ENCODE assay signal across 16 mouse cellular contexts in genomic region chr6:104563993-104564392, GRCm38 (mm10).
"Had no signal": no experiment of that assay in that cellular context is flagged by ENCODE, and none has a peak within 500 bp of the region (broad histone marks: within the 10 kb centered on the region; RNA-seq: fewer than 3 reads in every experiment).

No protein-coding gene starts in this region.

- H3K27me3 ChIP-seq: neural tube, embryonic 13.5 days; neural tube, embryonic 15.5 days; stomach, embryonic 15.5 days had no signal

- H3K9me3 ChIP-seq: neural tube, embryonic 13.5 days; neural tube, embryonic 15.5 days; stomach, embryonic 15.5 days had no signal

- H3K4me1 ChIP-seq: neural tube, embryonic 13.5 days; neural tube, embryonic 15.5 days; stomach, embryonic 15.5 days had no signal

- H3K36me3 ChIP-seq: neural tube, embryonic 13.5 days; neural tube, embryonic 15.5 days; stomach, embryonic 15.5 days had no signal

- H3K27ac ChIP-seq: neural tube, embryonic 13.5 days; neural tube, embryonic 15.5 days; stomach, embryonic 15.5 days; stomach, postnatal 0 days had no signal

- H3K9ac ChIP-seq: neural tube, embryonic 13.5 days; neural tube, embryonic 15.5 days; stomach, embryonic 15.5 days had no signal

- DNase-seq: retina, postnatal 1 day; right cerebral cortex, adult 18-20 months; right cerebral cortex, postnatal 14 days; right cerebral cortex, postnatal 25 days; right cerebral cortex, postnatal 4 days; spleen, adult 18-20 months; thymus, adult 18-20 months; thymus, adult 2 months; thymus, postnatal 14 days; thymus, postnatal 25 days; thymus, postnatal 36 days; thymus, postnatal 4 days had no signal

- H3K4me2 ChIP-seq: neural tube, embryonic 13.5 days; neural tube, embryonic 15.5 days; stomach, embryonic 15.5 days had no signal

- H3K4me3 ChIP-seq: neural tube, embryonic 13.5 days; neural tube, embryonic 15.5 days; stomach, embryonic 15.5 days had no signal
